Mouse (Mus musculus) lung, adult 2 months (tissue): ENCODE measurements around the gene Klb.

Source experiments
- CTCF ChIP-seq: fragments of 200-500 bp; IDR thresholded peaks from 2 replicates; pipeline ENCODE4 v1.5.1; 2011; ENCODE audit warnings: mild to moderate bottlenecking, low read length, control low read depth; ENCODE audit not compliant: insufficient read depth
- POLR2A ChIP-seq: fragments of 200-500 bp; IDR thresholded peaks from 2 replicates; pipeline ENCODE4 v1.6.1; 2011; ENCODE audit warnings: low read depth, mild to moderate bottlenecking, control low read depth, low read length, borderline replicate concordance; ENCODE audit errors: extremely low read depth

- no peak for TF ChIP-seq POLR2A
- TF ChIP-seq CTCF, result no peak
Observed at GRCm38 (mm10) chr5:65329971-65330370, 18.1 kb upstream of the Klb start.
